Mouse (Mus musculus) midbrain, embryonic 15.5 days (tissue): ENCODE results near the gene Abcc12. TPM values are rescaled to one million over a fixed set of nuclear protein-coding genes. Genes with fewer than 3 reads are reported as not detected.
A peak's percentile ranks its signal among the peaks of the same experiment; 100 is the strongest.

Experiments
- ATAC-seq: fragments of 200-750 bp; cut with Nextera tagmentation; replicated peaks from 2 replicates; pipeline ENCODE4 v1.8.0; 2017; ENCODE audit warnings: moderate TSS enrichment
- H3K27ac ChIP-seq: fragments of 300-500 bp; sonication (generic); 2 replicates; pipeline ENCODE4 v1.5.1; 2015; ENCODE audit warnings: mild to moderate bottlenecking, inconsistent platforms
- H3K27me3 ChIP-seq: fragments of 300-500 bp; sonication (generic); replicated peaks from 2 replicates; pipeline ENCODE4 v1.6.1; 2015; ENCODE audit warnings: inconsistent platforms
- H3K36me3 ChIP-seq: fragments of 300-500 bp; sonication (generic); replicated peaks from 2 replicates; pipeline ENCODE4 v1.6.1; 2015; ENCODE audit warnings: inconsistent platforms
- H3K4me1 ChIP-seq: fragments of 300-500 bp; sonication (generic); 2 replicates; pipeline ENCODE4 v1.6.1; 2015; ENCODE audit warnings: inconsistent platforms
- H3K4me2 ChIP-seq: fragments of 300-500 bp; sonication (generic); 2 replicates; pipeline ENCODE4 v1.6.1; 2015; ENCODE audit warnings: inconsistent platforms, mild to moderate bottlenecking, moderate library complexity
- H3K4me3 ChIP-seq: fragments of 300-500 bp; sonication (generic); 2 replicates; pipeline ENCODE4 v1.5.1; 2015; ENCODE audit warnings: mild to moderate bottlenecking, inconsistent platforms
- H3K9ac ChIP-seq: fragments of 300-500 bp; sonication (generic); 2 replicates; pipeline ENCODE4 v1.6.1; 2015; ENCODE audit warnings: mild to moderate bottlenecking, inconsistent platforms
- H3K9me3 ChIP-seq: fragments of 300-500 bp; sonication (generic); 2 replicates; pipeline ENCODE4 v1.6.1; 2016; ENCODE audit warnings: inconsistent platforms
- WGBS: fragments of 180-500 bp; shearing (Covaris S2); methylation state at CpG from one replicate; pipeline ENCODE4 v1.1.7; 2015; ENCODE audit warnings: mixed read lengths; 5-methylcytosine and 5-hydroxymethylcytosine counted together
- polyA plus RNA-seq: library from polyadenylated mRNA; unstranded; fragments of >200 nt; fragmentation: Nextera tagmentation; extraction: Ambion mirVana; gene quantifications from 2 replicates; pipeline ENCODE4 v1.2.1, GENCODE M21; 2015

Gene Abcc12
- polyA plus RNA-seq: 0.06 and 0.15 TPM in 2 replicates

GRCm38 (mm10) chr8:86580458-86580857 is at the start of gene Abcc12:
TSS of gene Abcc12 (minus strand) at chr8:86580686.
- H3K4me3 ChIP-seq: no peak within 1 kb of the TSS
- H3K9ac ChIP-seq: no peak within 1 kb of the TSS
- H3K9me3 ChIP-seq: no peaks in the 10 kb centered on the region
- peaks cover 9% of the 10 kb centered on the region; the same call in 1 of the 2 replicates for H3K4me1 ChIP-seq
- ATAC-seq: no peak
- no peak within 1 kb of the TSS for H3K4me2 ChIP-seq
- H3K27ac ChIP-seq: no peak within 1 kb of the TSS
- no peaks in the 10 kb centered on the region for H3K36me3 ChIP-seq
- no peaks in the 10 kb centered on the region for H3K27me3 ChIP-seq

DNA sequence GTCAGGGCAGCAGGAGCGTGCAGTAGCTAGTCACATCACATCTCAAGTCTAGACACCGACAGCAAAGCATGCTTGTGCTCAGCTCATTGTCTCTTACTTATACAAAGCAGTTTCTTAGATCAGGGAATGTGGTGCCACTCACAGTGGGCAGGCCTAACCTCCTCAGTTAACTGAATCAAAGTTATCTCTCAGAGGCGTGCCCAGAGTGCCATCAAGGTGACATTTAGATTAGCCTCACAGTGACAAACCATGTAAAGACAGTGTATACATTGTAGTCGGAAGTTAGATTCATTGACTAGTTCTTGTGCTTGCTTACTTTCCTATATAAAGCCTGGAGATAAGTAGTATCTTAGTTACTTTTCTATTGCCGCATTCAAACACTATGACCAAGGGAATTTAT is 49.7 kb upstream of the Abcc12 start:
- no peaks in the 10 kb centered on the region for H3K9me3 ChIP-seq
- no peak overlapping the region for H3K9ac ChIP-seq
- no peaks in the 10 kb centered on the region for H3K27me3 ChIP-seq
- 89% methylated on average over 5 of the region's 5 CpGs for WGBS
- no peak overlapping the region for H3K4me3 ChIP-seq
- H3K4me1 ChIP-seq: peaks cover 13% of the 10 kb centered on the region
- H3K27ac ChIP-seq: no peak overlapping the region
- 0 out of 2 replicates have a peak, but pooled peaks cover 13% of the 10 kb centered on the region for H3K36me3 ChIP-seq
- no peak overlapping the region for H3K4me2 ChIP-seq
- no peak for ATAC-seq

- H3K4me3 ChIP-seq: peak overlapping the region; percentile 94
- no peaks in the 10 kb centered on the region for H3K9me3 ChIP-seq
- WGBS: 58% methylated on average over 7 of the region's 7 CpGs
- H3K36me3 ChIP-seq: no peaks in the 10 kb centered on the region
- peak overlapping the region; percentile 75 for H3K9ac ChIP-seq
- H3K27me3 ChIP-seq: no peaks in the 10 kb centered on the region
- H3K27ac ChIP-seq: no peak overlapping the region
- peaks cover 19% of the 10 kb centered on the region for H3K4me1 ChIP-seq
- peak overlapping the region; percentile 80 for H3K4me2 ChIP-seq
- no peak for ATAC-seq
These were observed 44.4 kb upstream of the Abcc12 start for GRCm38 (mm10) chr8:86624915-86625314.

DNA sequence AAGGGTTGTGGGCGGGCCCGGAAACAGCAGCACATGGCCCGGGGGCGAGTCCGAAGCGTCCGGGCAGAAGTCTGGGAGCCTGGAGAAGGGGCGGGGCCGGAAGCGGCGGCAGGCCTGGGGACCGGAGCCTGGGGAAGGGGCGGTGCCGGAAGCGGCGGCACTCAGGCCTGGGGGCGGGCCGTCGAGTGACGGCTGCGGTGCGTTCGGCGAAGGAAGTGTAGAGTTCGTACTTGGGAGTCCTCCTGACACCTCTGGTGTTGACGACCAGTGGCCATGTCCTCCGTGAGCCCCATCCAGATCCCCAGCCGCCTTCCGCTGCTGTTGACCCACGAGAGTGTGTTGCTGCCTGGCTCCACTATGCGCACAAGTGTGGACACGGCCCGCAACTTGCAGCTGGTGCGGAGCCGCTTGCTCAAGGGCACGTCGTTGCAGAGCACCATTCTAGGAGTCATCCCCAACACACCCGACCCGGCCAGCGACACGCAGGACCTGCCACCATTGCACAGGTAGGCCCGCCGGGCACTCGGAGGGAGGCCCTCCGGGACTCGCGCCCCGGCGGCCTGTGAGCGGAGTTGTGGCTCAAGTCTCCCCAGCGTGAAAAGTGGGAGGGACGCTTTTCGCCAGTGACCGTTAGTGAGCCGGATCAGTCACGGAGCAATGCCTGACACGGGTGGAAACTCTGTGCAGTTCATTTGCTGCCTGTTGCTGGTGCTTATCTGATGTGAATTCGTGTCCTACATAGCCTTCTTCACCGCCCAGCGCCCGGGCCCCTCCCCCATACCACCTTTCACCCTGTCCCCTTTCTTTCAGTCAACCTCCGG is 43.6 kb upstream of the Abcc12 start, which contains the start of gene Lonp2:
Gene Lonp2, plus strand, starts transcription at position 133 of the 821 bp plus-strand sequence.
- no peaks in the 10 kb centered on the region for H3K27me3 ChIP-seq
- no peaks in the 10 kb centered on the region for H3K9me3 ChIP-seq
- peaks cover 19% of the 10 kb centered on the region for H3K4me1 ChIP-seq
- under 1% methylated on average over 62 of the region's 62 CpGs for WGBS
- peak within 1 kb of the TSS; percentile 91 for H3K27ac ChIP-seq
- H3K36me3 ChIP-seq: no peaks in the 10 kb centered on the region
- peak within 1 kb of the TSS; percentile 80 for H3K4me2 ChIP-seq
- H3K9ac ChIP-seq: peak within 1 kb of the TSS; percentile 75
- H3K4me3 ChIP-seq: peak within 1 kb of the TSS; percentile 94
- peak; percentile 98 for ATAC-seq

- peak overlapping the region; percentile 94 for H3K4me3 ChIP-seq
- no peaks in the 10 kb centered on the region for H3K27me3 ChIP-seq
- H3K9ac ChIP-seq: peak overlapping the region; percentile 75
- H3K4me2 ChIP-seq: peak overlapping the region; percentile 80
- no peaks in the 10 kb centered on the region for H3K36me3 ChIP-seq
- ATAC-seq: no peak
- H3K4me1 ChIP-seq: peaks cover 19% of the 10 kb centered on the region
- H3K27ac ChIP-seq: peak overlapping the region; percentile 91
- under 1% methylated on average over 14 of the region's 14 CpGs for WGBS
- no peaks in the 10 kb centered on the region for H3K9me3 ChIP-seq
These were observed 43.0 kb upstream of the Abcc12 start for GRCm38 (mm10) chr8:86623551-86623910.

DNA sequence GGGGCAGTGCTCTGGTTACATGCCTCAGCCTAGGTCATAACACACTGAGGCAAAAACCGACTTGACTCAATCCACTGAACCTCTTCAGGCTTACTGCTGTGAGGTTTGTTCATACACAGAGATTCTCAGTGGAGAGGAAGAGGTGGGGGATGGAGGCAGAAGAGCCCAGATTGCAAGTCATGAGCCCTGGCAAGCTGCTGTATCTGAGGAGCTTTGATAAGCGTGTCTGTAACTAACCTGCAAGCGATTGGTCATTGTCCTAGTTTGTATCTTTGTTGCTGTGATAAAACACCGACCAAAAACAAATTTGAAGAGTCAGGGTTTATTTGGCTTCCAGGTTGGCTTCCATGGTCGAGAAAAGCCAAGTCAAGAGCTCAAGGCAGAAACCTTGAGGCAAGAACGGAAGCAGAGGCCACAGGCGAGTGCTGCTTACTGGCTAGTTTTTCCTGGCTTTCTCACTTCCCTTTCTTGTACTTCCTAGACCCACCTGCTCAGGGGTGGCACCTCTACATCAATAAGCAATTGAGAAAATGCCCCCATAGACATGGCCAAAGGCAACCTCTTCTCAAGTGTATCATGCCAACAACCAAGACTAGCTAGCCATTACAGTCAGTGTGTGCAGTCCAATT is 37.4 kb upstream of the Abcc12 start:
- H3K27me3 ChIP-seq: no peaks in the 10 kb centered on the region
- no peaks in the 10 kb centered on the region for H3K4me1 ChIP-seq
- no peak overlapping the region for H3K27ac ChIP-seq
- no peaks in the 10 kb centered on the region for H3K36me3 ChIP-seq
- 78% methylated on average over 7 of the region's 7 CpGs for WGBS
- no peak for ATAC-seq
- H3K9me3 ChIP-seq: no peaks in the 10 kb centered on the region
- H3K9ac ChIP-seq: no peak overlapping the region
- no peak overlapping the region for H3K4me2 ChIP-seq
- no peak overlapping the region for H3K4me3 ChIP-seq

- Histone ChIP-seq H3K36me3 (no peaks in the 10 kb centered on the region), H3K27ac (no peak overlapping the region), H3K4me3 (no peak overlapping the region), H3K27me3 (no peaks in the 10 kb centered on the region), H3K9ac (no peak overlapping the region), H3K9me3 (no peaks in the 10 kb centered on the region), H3K4me1 (no peaks in the 10 kb centered on the region), H3K4me2 (no peak overlapping the region)
- WGBS: 88% methylated on average over 6 of the region's 6 CpGs
- ATAC-seq: no peak
These were observed 34.7 kb upstream of the Abcc12 start for GRCm38 (mm10) chr8:86615095-86615769.

- Histone ChIP-seq H3K27me3 (no peaks in the 10 kb centered on the region), H3K9ac (no peak overlapping the region), H3K36me3 (no peaks in the 10 kb centered on the region), H3K4me2 (no peak overlapping the region), H3K4me3 (no peak overlapping the region), H3K9me3 (no peaks in the 10 kb centered on the region), H3K27ac (no peak overlapping the region), H3K4me1 (no peaks in the 10 kb centered on the region)
- 82% methylated on average over 2 of the region's 2 CpGs for WGBS
- no peak for ATAC-seq
These were observed 33.3 kb upstream of the Abcc12 start for GRCm38 (mm10) chr8:86613798-86614197.

DNA sequence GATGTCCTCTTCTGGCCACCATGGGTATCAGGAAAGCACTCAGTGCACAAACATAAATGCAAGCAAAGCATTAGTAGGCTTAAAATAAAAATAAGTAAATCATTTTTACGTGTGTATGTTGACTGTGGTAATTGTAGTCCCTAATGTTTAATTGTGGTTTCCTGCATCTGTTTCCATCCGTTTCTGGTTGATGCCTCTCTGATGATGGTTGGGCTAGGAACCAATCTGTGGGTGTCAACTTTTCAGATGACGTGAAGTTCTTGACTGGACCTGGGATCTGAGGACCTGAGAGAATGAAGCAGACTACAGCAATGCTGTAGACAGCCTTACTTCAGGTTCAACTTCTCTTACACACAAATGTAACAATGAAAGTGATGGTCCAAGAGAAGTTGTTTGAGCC is 24.2 kb upstream of the Abcc12 start:
- Histone ChIP-seq H3K27me3 (no peaks in the 10 kb centered on the region), H3K9ac (no peak overlapping the region), H3K4me2 (no peak overlapping the region), H3K36me3 (no peaks in the 10 kb centered on the region), H3K4me3 (no peak overlapping the region), H3K4me1 (no peaks in the 10 kb centered on the region), H3K9me3 (no peaks in the 10 kb centered on the region), H3K27ac (no peak overlapping the region)
- ATAC-seq: no peak
- 84% methylated on average over 3 of the region's 3 CpGs for WGBS

DNA sequence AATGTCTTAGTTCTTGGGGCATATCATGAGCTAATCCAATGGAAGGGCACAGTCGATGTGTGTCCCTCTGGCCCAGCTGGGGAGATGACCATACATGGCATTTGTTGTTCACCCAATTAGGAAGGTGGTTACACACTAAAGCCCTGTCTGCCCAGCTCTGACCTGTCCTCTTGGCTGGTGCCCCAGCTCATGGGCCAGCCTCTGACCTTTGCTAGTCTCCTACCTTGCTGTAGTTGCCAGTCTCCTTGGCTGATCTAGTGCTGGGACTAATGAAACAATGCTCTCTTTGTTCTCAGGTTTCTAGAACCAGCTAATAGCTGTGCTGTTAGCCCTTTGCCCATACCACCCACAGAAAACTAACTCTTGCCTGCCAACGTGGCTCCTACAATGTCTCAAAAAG is 22.7 kb upstream of the Abcc12 start:
- WGBS: 67% methylated on average over 2 of the region's 2 CpGs
- Histone ChIP-seq H3K4me3 (no peak overlapping the region), H3K36me3 (no peaks in the 10 kb centered on the region), H3K9ac (no peak overlapping the region), H3K4me2 (no peak overlapping the region), H3K4me1 (no peaks in the 10 kb centered on the region), H3K9me3 (no peaks in the 10 kb centered on the region), H3K27me3 (no peaks in the 10 kb centered on the region), H3K27ac (no peak overlapping the region)
- ATAC-seq: no peak

- ATAC-seq: no peak
- no peaks in the 10 kb centered on the region for H3K9me3 ChIP-seq
- WGBS: 82% methylated on average over 3 of the region's 3 CpGs
These were observed 19.8 kb upstream of the Abcc12 start for GRCm38 (mm10) chr8:86600311-86600710.

GRCm38 (mm10) chr8:86599299-86599698 is 18.8 kb upstream of the Abcc12 start:
- Histone ChIP-seq H3K4me1 (no peaks in the 10 kb centered on the region), H3K9ac (no peak overlapping the region), H3K9me3 (no peaks in the 10 kb centered on the region), H3K27me3 (no peaks in the 10 kb centered on the region), H3K4me2 (no peak overlapping the region), H3K4me3 (no peak overlapping the region), H3K27ac (no peak overlapping the region), H3K36me3 (no peaks in the 10 kb centered on the region)
- ATAC-seq: no peak
- 88% methylated on average over 6 of the region's 6 CpGs for WGBS

More at GRCm38 (mm10) chr8:86600311-86600710, 19.8 kb upstream of the Abcc12 start:
- H3K4me1 ChIP-seq: no peaks in the 10 kb centered on the region
- H3K4me3 ChIP-seq: no peak overlapping the region
- no peak overlapping the region for H3K27ac ChIP-seq
- no peak overlapping the region for H3K4me2 ChIP-seq
- H3K27me3 ChIP-seq: no peaks in the 10 kb centered on the region
- H3K9ac ChIP-seq: no peak overlapping the region
- H3K36me3 ChIP-seq: no peaks in the 10 kb centered on the region
